Mouse (Mus musculus): ENCODE measurements around the gene Xrcc1. TPM values are rescaled to one million over a fixed set of nuclear protein-coding genes. Genes with fewer than 3 reads are reported as not detected.
A peak's percentile ranks its signal among the peaks of the same experiment; 100 is the strongest.

Xrcc1 gene
- polyA plus RNA-seq, 2 experiments from 2014 or later: 19.9 to 30.3 TPM

- ATAC-seq: no peak
Measured at GRCm38 (mm10) chr7:24566206-24566605, 20.1 kb downstream of the Xrcc1 start.

DNA sequence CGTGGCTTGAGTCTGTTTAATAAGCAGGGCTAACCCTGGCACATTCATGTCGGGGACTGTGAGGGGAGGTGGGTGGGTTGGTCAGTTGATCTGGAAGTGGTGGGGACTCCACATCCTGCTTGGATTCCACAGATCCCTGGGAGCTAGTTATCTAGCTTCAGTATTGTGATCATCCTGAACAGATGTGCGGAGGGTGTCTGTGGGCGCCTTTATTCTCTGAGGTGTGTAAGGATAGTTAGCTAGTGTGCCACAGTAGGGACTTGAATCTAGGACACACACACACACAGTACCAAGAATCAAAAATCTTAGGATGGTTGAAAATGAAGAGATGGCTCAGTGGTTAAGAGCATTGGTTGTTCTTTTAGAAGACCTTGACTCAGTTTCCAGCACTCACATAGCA lies 22.4 kb downstream of the Xrcc1 start:
- no peak for ATAC-seq

DNA sequence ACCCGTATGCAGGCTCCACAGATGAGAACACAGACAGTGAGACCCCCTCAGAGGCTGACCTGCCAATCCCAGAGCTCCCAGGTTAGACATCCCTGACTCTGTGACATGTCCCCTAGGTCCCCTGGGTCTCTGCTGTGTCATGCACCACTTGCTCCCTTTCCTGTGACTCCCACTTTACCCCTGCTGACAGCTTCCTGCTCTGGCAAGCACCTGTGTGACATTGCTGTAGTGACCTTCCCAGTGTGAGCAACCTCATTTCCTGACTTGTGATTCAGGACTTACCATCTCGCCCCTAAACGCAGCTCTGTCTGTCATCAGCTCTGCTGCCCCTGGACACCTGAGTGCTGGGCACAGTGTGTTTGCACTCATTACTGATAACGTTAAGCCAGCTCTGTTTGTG lies 25.0 kb downstream of the Xrcc1 start:
- no peak for ATAC-seq

GRCm38 (mm10) chr7:24572455-24572854 lies 26.4 kb downstream of the Xrcc1 start:
- ATAC-seq: no peak

- no peak for ATAC-seq
Measured at GRCm38 (mm10) chr7:24574224-24574796, 28.2 kb downstream of the Xrcc1 start.

- no peak for ATAC-seq
Measured at GRCm38 (mm10) chr7:24577811-24578210, 31.7 kb downstream of the Xrcc1 start.

DNA sequence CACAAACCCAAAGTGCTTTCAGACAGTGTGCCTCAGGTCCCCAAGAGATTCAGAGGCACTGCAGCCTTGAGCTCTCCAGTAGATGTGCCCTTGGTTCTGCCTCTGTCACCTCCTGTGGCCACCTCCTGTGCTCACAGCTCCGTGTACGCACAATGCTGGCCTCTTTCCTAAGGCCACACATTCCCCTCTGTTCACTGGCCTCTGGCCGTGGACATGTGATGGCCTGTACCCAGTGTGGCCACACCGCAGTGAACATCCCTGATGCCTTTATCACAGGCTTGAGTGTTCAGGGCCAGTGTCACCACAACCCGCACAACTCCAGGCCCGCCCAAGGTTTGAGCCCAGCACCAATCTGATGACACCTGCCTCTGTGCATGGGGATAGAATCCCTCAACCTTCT lies 38.8 kb downstream of the Xrcc1 start:
- ATAC-seq: no peak

DNA sequence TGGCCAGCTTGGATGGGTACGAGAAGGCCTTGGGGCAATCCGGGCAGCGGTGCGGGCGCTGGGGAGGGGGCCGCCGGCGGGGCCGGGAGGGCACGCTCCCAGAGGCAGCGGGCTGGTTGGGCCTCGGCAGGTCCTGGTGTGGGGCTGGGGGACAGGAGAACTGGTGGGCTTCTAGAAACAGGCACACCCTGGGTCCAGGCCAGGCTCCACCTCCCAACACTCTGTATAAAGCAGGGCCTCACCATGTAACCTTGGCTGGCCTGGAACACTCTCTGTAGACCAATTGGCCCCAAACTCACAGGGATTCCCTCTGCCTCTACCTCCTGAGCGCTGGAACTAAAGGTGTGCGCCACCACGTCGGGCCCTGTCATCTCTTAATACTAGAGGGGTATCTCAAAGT lies 39.9 kb downstream of the Xrcc1 start:
- no peak for ATAC-seq

- no peak for ATAC-seq
Measured at GRCm38 (mm10) chr7:24586828-24587227, 40.7 kb downstream of the Xrcc1 start.

- ATAC-seq: no peak
Measured at GRCm38 (mm10) chr7:24587330-24588105, 41.4 kb downstream of the Xrcc1 start, which contains the start of the genes Ethe1 and Zfp575. Ethe1 (plus strand) TSS chr7:24587543. Zfp575 (minus strand) TSS chr7:24587641.

GRCm38 (mm10) chr7:24588336-24588735 lies 42.2 kb downstream of the Xrcc1 start:
- no peak for ATAC-seq

- no peak for ATAC-seq
Measured at GRCm38 (mm10) chr7:24591735-24592134, 45.6 kb downstream of the Xrcc1 start.

- no peak for ATAC-seq
Measured at GRCm38 (mm10) chr7:24592163-24592562, 46.1 kb downstream of the Xrcc1 start.

DNA sequence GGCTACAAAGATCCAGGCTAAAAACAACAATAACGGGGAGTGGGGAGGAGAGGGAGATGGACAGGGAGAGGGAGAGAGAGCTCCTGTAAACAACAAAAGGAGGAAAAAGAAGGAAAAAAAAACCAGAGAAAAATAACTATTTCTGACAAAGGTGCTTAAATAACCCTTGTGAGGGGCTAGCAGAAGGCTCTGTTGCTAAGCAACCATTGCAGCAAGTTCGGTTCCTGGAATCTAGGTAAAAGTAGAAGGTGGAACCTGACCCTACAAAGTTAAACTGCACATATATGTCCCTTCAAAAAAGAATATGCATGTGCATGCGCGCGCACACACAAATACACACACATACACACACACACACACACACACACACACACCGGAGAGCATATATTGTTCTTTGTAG lies 46.7 kb downstream of the Xrcc1 start:
- ATAC-seq: no peak

DNA sequence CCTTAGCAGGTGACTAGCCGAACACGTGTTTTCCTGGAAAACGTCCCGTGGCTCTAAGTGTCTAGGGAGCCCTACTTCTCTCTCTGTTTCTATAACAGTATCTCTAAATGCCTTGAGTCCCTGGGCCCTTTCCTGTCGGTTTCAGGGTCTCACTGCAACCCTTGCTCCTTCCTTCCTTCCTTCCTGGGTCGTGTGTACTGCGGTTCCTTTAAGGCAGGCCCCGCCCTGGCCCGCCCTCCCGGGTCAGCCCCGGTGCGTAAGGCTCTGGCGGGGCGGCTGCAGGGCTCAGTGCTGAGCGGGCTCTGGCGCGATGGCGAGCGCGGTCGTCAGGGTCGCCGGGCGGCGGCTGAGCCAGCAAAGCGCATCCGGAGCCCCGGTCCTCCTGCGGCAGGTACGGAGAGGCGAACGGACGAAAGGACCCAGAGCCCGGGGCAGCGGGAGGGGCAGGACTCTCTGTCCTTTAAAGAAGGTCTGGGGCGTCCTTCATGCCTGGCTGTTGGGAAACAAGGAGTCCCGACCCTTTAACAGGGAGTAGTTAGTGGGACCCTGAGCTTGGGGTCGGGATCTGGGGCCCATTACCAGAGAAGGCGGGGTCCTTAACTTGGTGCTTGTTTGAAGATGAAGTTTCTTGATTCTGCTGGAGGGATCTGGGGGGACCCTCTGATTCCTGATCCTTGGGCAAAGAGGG lies 47.7 kb downstream of the Xrcc1 start:
- ATAC-seq: peak; percentile 94

GRCm38 (mm10) chr7:24594309-24594803 lies 48.3 kb downstream of the Xrcc1 start:
- no peak for ATAC-seq

DNA sequence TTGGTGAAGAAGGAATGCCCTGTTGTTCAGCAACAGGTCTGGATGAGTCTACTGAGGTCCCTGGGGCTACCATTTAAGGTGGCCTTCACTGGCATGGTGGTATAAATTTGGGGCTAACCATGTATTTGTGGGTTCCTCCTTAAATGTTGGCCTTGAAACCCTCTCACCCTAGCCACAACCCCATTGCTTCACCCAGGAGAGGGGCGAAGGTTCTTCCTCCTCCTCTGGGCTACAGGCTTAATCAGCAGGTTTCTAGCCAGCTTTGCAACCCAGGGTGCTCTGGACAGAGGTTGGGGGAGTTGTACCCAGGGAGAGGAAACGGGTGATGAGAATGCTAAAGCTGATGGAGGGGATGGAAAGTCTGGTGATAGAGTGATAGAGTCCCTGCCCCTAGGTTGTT lies 49.4 kb downstream of the Xrcc1 start:
- ATAC-seq: no peak

GRCm38 (mm10) chr7:24598121-24598520 lies 52.0 kb downstream of the Xrcc1 start:
- ATAC-seq: no peak

- no peak for ATAC-seq
Measured at GRCm38 (mm10) chr7:24599211-24600067, 53.4 kb downstream of the Xrcc1 start.

- peak; percentile 91 for ATAC-seq
Measured at GRCm38 (mm10) chr7:24600941-24601597, 55.0 kb downstream of the Xrcc1 start.

DNA sequence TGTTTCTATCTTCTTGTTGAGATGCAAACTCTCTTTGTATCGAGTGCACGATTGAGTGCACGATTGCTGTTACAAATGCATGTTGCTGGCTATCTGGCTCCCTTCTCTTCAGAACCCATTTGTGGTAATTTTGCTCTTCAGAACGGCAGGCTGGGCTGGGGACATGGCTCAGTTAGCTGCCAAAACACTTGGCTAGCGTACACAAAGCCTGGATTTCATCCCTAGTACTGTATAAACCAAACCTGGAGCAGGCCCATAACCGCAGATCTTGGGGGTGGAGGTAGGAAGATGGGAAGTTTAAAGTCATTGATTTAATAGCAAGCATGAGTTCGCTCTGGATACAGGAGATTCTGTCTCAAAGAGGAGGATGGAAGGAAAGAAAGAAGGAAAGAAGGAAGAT lies 59.5 kb downstream of the Xrcc1 start:
- no peak for ATAC-seq

DNA sequence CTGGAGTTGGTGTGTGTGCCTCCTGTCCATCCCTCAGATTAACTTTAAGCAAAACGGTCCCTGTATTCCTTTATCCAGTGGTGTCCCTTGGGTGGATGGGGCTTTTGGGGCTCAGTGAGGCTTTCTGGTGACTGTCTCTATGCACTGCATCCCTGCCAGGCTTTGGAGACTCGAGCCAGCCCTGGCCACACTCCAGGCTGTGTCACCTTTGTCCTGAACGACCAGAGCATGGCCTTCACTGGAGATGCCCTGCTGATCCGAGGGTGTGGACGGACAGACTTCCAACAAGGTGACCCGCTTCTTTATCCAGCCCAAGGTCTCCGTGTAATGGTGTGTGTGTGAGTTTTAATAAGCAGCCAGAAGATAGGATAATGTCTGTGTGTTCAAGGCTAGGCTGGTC lies 60.0 kb downstream of the Xrcc1 start:
- ATAC-seq: no peak

All from activated CD4-positive, CD25-positive, alpha-beta regulatory T cell, adult 4 months (primary cell).